Mouse (Mus musculus) neural tube, embryonic 14.5 days (tissue): ENCODE measurements around the gene Hgfac. TPM values are rescaled to one million over a fixed set of nuclear protein-coding genes. Genes with fewer than 3 reads are reported as not detected.

ENCODE experiments used
- ATAC-seq: fragments of 200-750 bp; cut with Nextera tagmentation; 2 replicates; pipeline ENCODE4 v1.8.0; 2017; ENCODE audit warnings: low read depth, mild to moderate bottlenecking, moderate TSS enrichment, moderate library complexity
- H3K27ac ChIP-seq: fragments of 300-500 bp; sonication (generic); 2 replicates; pipeline ENCODE4 v1.5.1; 2014; ENCODE audit warnings: low read depth, mild to moderate bottlenecking, control low read depth, low read length, moderate library complexity, mixed read lengths
- H3K27me3 ChIP-seq: fragments of 300-500 bp; sonication (generic); 2 replicates; pipeline ENCODE4 v1.6.1; 2014; ENCODE audit warnings: low read length; ENCODE audit not compliant: control insufficient read depth, insufficient read depth
- H3K36me3 ChIP-seq: fragments of 300-500 bp; sonication (generic); 2 replicates; pipeline ENCODE4 v1.6.1; 2014; ENCODE audit warnings: low read length, mixed read lengths; ENCODE audit not compliant: control insufficient read depth, insufficient read depth
- H3K4me1 ChIP-seq: fragments of 300-500 bp; sonication (generic); 2 replicates; pipeline ENCODE4 v1.6.1; 2014; ENCODE audit warnings: low read length; ENCODE audit not compliant: control insufficient read depth, insufficient read depth
- H3K4me2 ChIP-seq: fragments of 300-500 bp; sonication (generic); 2 replicates; pipeline ENCODE4 v1.6.1; 2014; ENCODE audit warnings: mild to moderate bottlenecking, low read depth, low read length, control low read depth
- H3K4me3 ChIP-seq: fragments of 300-500 bp; sonication (generic); 2 replicates; pipeline ENCODE4 v1.5.1; 2014; ENCODE audit warnings: low read depth, low read length, control low read depth, mixed read lengths
- H3K9ac ChIP-seq: fragments of 300-500 bp; sonication (generic); replicated peaks from 2 replicates; pipeline ENCODE4 v1.6.1; 2014; ENCODE audit warnings: low read depth, mild to moderate bottlenecking, control low read depth, low read length, mixed read lengths
- H3K9me3 ChIP-seq: fragments of 300-500 bp; sonication (generic); 2 replicates; pipeline ENCODE4 v1.6.1; 2016; ENCODE audit warnings: low read length; ENCODE audit not compliant: control insufficient read depth
- WGBS: fragments of 180-500 bp; shearing (Covaris S2); extraction: QIAGEN DNeasy Blood & Tissue Kit; methylation state at CpG from one replicate; pipeline ENCODE4 v1.1.7; 2014; 5-methylcytosine and 5-hydroxymethylcytosine counted together
- polyA plus RNA-seq: library from polyadenylated mRNA; unstranded; fragments of >200 nt; fragmentation: Nextera tagmentation; extraction: Ambion mirVana; gene quantifications from 2 replicates; pipeline ENCODE4 v1.2.1, GENCODE M21; 2014

The Hgfac gene
- polyA plus RNA-seq, 1 experiment from 2014 or later: 0.54 TPM

DNA sequence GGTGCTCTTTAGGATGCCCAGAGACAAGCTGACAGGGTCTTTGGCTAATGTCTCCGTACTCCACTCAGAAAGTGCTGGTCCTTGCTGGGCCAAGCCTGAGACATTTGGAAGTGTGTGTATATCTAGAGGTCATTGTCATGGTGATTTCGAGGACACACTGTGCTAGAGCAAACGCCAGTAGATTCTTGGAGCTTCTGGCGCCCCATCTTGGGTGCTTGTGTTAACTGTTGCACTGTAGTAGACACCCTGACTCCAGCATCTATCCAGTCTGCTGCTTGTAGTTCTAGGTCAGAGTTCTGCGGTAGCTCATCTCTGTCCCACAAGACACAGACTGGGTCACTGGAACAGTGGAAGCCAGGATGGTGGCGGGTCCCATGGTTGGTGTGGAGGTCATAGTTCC is 30.5 kb downstream of the Hgfac start:
- no peak overlapping the region for H3K27ac ChIP-seq
- H3K4me2 ChIP-seq: no peak overlapping the region
- no peaks in the 10 kb centered on the region for H3K27me3 ChIP-seq
- no peaks in the 10 kb centered on the region for H3K36me3 ChIP-seq
- no peak for ATAC-seq
- H3K4me3 ChIP-seq: no peak overlapping the region
- H3K9me3 ChIP-seq: no peaks in the 10 kb centered on the region
- WGBS: 92% methylated on average over 6 of the region's 6 CpGs
- H3K4me1 ChIP-seq: 0 out of 2 replicates have a peak, but pooled peaks cover 2% of the 10 kb centered on the region
- no peak overlapping the region for H3K9ac ChIP-seq

- H3K27me3 ChIP-seq: no peaks in the 10 kb centered on the region
Observed at GRCm38 (mm10) chr5:35073235-35073634, 31.9 kb downstream of the Hgfac start.

DNA sequence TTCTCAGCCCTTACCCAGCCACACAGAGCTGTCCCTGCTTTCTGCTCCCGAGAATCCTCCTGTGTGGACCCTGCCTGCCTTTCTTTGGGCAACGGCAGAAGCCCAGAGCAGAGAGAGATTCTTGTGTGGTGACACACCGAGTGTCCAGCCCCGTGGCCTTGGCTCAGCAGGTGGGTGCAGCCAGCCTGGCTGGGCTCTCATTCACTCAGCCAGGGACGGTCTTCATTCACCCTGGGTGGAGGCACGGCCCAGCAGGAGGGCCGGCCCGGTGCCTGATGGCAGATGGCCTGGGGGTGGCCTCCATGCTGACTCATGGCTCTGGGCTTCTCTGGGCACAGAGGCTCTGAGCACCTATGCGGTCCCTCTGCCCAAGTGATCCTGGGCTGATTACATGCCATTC is 32.7 kb downstream of the Hgfac start:
- Histone ChIP-seq H3K9me3 (no peaks in the 10 kb centered on the region), H3K36me3 (no peaks in the 10 kb centered on the region), H3K27ac (no peak overlapping the region), H3K9ac (no peak overlapping the region), H3K27me3 (no peaks in the 10 kb centered on the region), H3K4me3 (no peak overlapping the region), H3K4me1 (0 out of 2 replicates have a peak, but pooled peaks cover 2% of the 10 kb centered on the region), H3K4me2 (no peak overlapping the region)
- ATAC-seq: no peak
- 73% methylated on average over 9 of the region's 9 CpGs for WGBS

More at GRCm38 (mm10) chr5:35073235-35073634, 31.9 kb downstream of the Hgfac start:
- Histone ChIP-seq H3K4me3 (no peak overlapping the region), H3K27ac (no peak overlapping the region), H3K9me3 (no peaks in the 10 kb centered on the region), H3K9ac (no peak overlapping the region), H3K4me1 (0 out of 2 replicates have a peak, but pooled peaks cover 2% of the 10 kb centered on the region), H3K4me2 (no peak overlapping the region), H3K36me3 (no peaks in the 10 kb centered on the region)
- 66% methylated on average over 11 of the region's 11 CpGs for whole genome bisulfite sequencing
- no peak for ATAC-seq

- H3K36me3 ChIP-seq: no peaks in the 10 kb centered on the region
- no peak for ATAC-seq
- no peak overlapping the region for H3K27ac ChIP-seq
- no peaks in the 10 kb centered on the region for H3K4me1 ChIP-seq
- no peak overlapping the region for H3K4me2 ChIP-seq
- no peaks in the 10 kb centered on the region for H3K27me3 ChIP-seq
- H3K9me3 ChIP-seq: no peaks in the 10 kb centered on the region
- 87% methylated on average over 1 of the region's 1 CpGs for WGBS
- no peak overlapping the region for H3K9ac ChIP-seq
- no peak overlapping the region for H3K4me3 ChIP-seq
Observed at GRCm38 (mm10) chr5:35076369-35076768, 35.1 kb downstream of the Hgfac start.

- no peaks in the 10 kb centered on the region for H3K36me3 ChIP-seq
- no peaks in the 10 kb centered on the region for H3K4me1 ChIP-seq
- no peak overlapping the region for H3K4me3 ChIP-seq
- WGBS: 40% methylated on average over 18 of the region's 18 CpGs
- H3K9me3 ChIP-seq: no peaks in the 10 kb centered on the region
- no peak overlapping the region for H3K27ac ChIP-seq
- H3K27me3 ChIP-seq: no peaks in the 10 kb centered on the region
- ATAC-seq: no peak
- H3K4me2 ChIP-seq: no peak overlapping the region
- no peak overlapping the region for H3K9ac ChIP-seq
Observed at GRCm38 (mm10) chr5:35079101-35079500, 37.8 kb downstream of the Hgfac start.

GRCm38 (mm10) chr5:35084913-35085312 is 43.6 kb downstream of the Hgfac start:
- H3K27me3 ChIP-seq: no peaks in the 10 kb centered on the region
- H3K9ac ChIP-seq: no peak overlapping the region
- H3K36me3 ChIP-seq: no peaks in the 10 kb centered on the region; the same call in 1 of the 2 replicates
- WGBS: 81% methylated on average over 3 of the region's 3 CpGs
- no peak overlapping the region for H3K4me2 ChIP-seq
- H3K27ac ChIP-seq: no peak overlapping the region
- no peaks in the 10 kb centered on the region for H3K9me3 ChIP-seq
- H3K4me1 ChIP-seq: no peaks in the 10 kb centered on the region
- no peak overlapping the region for H3K4me3 ChIP-seq
- ATAC-seq: no peak

DNA sequence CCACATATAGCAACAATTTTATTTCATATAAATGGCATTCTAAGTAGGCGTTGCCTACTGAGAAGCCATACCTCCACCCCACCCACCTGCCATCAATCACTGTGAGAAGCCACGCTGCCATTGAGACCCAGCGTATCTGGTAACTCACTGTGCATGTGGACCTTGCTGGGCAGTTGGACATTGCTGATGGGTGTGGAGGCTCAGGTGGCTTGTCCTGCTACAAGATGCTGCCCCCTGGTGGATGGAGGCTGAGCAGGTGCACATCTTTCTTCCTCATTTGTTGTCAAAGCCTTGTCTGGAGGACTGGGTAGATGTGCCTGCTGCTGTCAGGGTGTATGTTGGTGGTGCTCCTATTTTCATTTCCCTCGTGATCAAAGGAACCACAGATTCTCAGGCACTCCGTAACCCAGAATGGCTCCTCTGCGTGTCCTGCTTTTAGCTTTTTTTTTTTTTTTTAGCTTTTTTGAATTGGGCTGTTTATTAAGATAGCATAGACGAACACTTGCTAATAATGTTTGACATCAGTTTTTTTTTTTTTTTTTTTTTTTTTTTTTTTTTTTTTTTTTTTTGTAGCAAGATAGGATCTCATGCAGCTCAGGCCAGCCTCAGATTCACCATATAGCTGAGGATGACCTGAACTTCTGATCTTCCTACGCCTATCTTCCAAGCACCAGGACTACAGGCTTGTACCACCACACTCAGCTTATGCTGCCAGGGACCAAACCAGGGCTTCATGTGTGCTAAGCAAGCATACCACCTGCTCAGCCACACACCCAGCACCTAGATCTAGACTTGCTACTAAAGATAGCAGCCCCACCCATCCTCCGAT is 47.7 kb downstream of the Hgfac start:
- Histone ChIP-seq H3K36me3 (peaks cover 14% of the 10 kb centered on the region; the same call in 1 of the 2 replicates), H3K9ac (no peak overlapping the region), H3K4me2 (no peak overlapping the region), H3K4me3 (no peak overlapping the region), H3K27ac (no peak overlapping the region), H3K27me3 (no peaks in the 10 kb centered on the region), H3K9me3 (no peaks in the 10 kb centered on the region), H3K4me1 (no peaks in the 10 kb centered on the region)
- WGBS: 67% methylated on average over 9 of the region's 9 CpGs
- no peak for ATAC-seq

DNA sequence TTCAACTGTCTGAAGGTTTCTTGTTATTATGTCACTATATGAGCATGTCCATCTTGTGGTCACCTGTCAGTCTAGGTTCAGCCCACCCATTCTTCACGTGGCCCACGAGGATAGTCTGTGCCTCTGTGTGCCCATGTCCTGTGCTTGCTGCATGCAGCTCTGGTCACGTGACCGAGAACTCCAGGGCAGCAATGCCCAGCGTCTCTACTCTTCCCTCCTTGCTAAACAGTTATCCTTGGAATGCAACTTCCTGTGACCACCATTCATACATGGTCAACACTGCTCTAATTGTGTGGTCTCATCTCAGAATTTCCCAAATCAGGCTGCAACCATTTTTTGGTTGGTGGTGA is 48.3 kb downstream of the Hgfac start:
- Histone ChIP-seq H3K9me3 (no peaks in the 10 kb centered on the region), H3K9ac (no peak overlapping the region), H3K4me2 (no peak overlapping the region), H3K27ac (no peak overlapping the region), H3K4me1 (no peaks in the 10 kb centered on the region), H3K4me3 (no peak overlapping the region), H3K36me3 (peaks cover 17% of the 10 kb centered on the region), H3K27me3 (no peaks in the 10 kb centered on the region)
- 84% methylated on average over 5 of the region's 5 CpGs for WGBS
- ATAC-seq: no peak

DNA sequence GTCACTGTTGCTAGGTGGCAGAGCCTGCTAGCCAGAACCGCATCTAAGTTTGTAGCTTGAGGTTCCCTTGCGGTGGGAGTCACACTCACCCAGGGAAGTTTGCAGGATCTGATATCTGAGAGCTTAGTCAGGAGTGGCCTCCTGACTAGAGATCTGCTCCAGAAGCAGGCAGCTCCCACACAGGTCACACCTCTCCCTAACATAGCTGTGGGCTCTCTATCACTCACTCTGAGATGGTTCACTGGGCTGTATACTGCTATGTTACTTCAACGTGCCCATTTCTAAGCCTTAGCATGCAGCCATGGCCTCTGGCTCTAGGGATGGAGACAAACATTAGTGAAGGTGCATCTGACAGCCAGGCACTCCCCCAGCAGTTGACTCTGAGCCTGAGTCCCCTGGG is 50.3 kb downstream of the Hgfac start:
- H3K4me2 ChIP-seq: no peak overlapping the region
- no peak for ATAC-seq
- 91% methylated on average over 3 of the region's 3 CpGs for WGBS
- H3K27me3 ChIP-seq: no peaks in the 10 kb centered on the region
- no peak overlapping the region for H3K27ac ChIP-seq
- H3K9ac ChIP-seq: no peak overlapping the region
- no peak overlapping the region for H3K4me3 ChIP-seq
- no peaks in the 10 kb centered on the region for H3K9me3 ChIP-seq
- peaks cover 36% of the 10 kb centered on the region for H3K36me3 ChIP-seq
- H3K4me1 ChIP-seq: no peaks in the 10 kb centered on the region
